Mouse (Mus musculus): ENCODE data around the gene Mov10.

- TF ChIP-seq RCOR1 (conservative IDR thresholded peaks at IDR 0.05; ENCODE audit: low read depth, low read length) (no peak), E2F4 (IDR thresholded peaks at IDR 0.05; ENCODE audit: insufficient replicate concordance, low read depth, low read length) (no peak), EP300 (IDR thresholded peaks at IDR 0.05; ENCODE audit: low read length) (no peak), CTCF (conservative IDR thresholded peaks at IDR 0.05 in 1 of 2, IDR thresholded peaks at IDR 0.05 in 1 of 2; ENCODE audit: low read depth in 2 of 2, low read length in 2 of 2) (no peak)
Measured at GRCm38 (mm10) chr3:104841049-104841448, 22.7 kb upstream of the Mov10 start.
